Mouse (Mus musculus): Measurements from ENCODE around the gene Galm.
A peak's percentile ranks its signal among the peaks of the same experiment; 100 is the strongest.
"Not testable (repeated sequence)": the region's sequence is repeated elsewhere in the genome, so short reads cannot be mapped to it uniquely, and the experiment has no call there.

Gene Galm

GRCm38 (mm10) chr17:80221202-80221601 is 93.9 kb downstream of the Galm start:
- no peak for DNase-seq

GRCm38 (mm10) chr17:80221890-80222628 is 94.8 kb downstream of the Galm start:
- DNase-seq: peak; percentile 7

GRCm38 (mm10) chr17:80223829-80224228 is 96.6 kb downstream of the Galm start:
- DNase-seq: no peak

GRCm38 (mm10) chr17:80224326-80225116 is 97.2 kb downstream of the Galm start, which contains the start of gene Gemin6:
TSS of gene Gemin6 (plus strand) at chr17:80224441.
- peak; percentile 84 for DNase-seq

GRCm38 (mm10) chr17:80225142-80225541 is 97.9 kb downstream of the Galm start:
- not testable (repeated sequence) for DNase-seq

GRCm38 (mm10) chr17:80229396-80229795 is 102.1 kb downstream of the Galm start:
- no peak for DNase-seq

GRCm38 (mm10) chr17:80233844-80234243 is 106.6 kb downstream of the Galm start:
- no peak for DNase-seq

GRCm38 (mm10) chr17:80234376-80234775 is 107.1 kb downstream of the Galm start:
- DNase-seq: no peak

All from kidney, adult 18-20 months (tissue).